ENCODE assay signal across 8 mouse cellular contexts in genomic region chr5:122132167-122133049, GRCm38 (mm10). TPM values are rescaled to one million over a fixed set of nuclear protein-coding genes. Genes with fewer than 3 reads are reported as not detected.
DNase-seq lines count a peak whose midpoint lies in the region; ATAC-seq lines count a peak whose summit lies in the region.

No protein-coding gene starts in this region.

- WGBS in liver, embryonic 15.5 days (ENCODE audit: insufficient replicate concordance) = 14% methylated on average over 26 of the region's 26 CpGs

- ATAC-seq in erythroblast, adult 5-6 weeks (replicated peaks; ENCODE audit: low FRiP score, poor library complexity, severe bottlenecking) = no peak
- peak; percentile 24 for ATAC-seq in liver, embryonic 15.5 days (ENCODE audit: insufficient read depth)

- H3K27me3 ChIP-seq in erythroblast, embryonic 14.5 days (ENCODE audit: control insufficient read depth) = peaks cover 2% of the 10 kb centered on the region; the same call in 1 of the 2 replicates
- no peaks in the 10 kb centered on the region for H3K27me3 ChIP-seq in liver, embryonic 15.5 days

- no peaks in the 10 kb centered on the region for H3K36me3 ChIP-seq in erythroblast, embryonic 14.5 days (ENCODE audit: control insufficient read depth)
- H3K36me3 ChIP-seq in liver, embryonic 15.5 days (replicated peaks) = no peaks in the 10 kb centered on the region

- peak overlapping the region; percentile 96 for H3K4me2 ChIP-seq in liver, embryonic 15.5 days

- H3K4me1 ChIP-seq in erythroblast, embryonic 14.5 days (ENCODE audit: control insufficient read depth) = peaks cover 60% of the 10 kb centered on the region
- H3K4me1 ChIP-seq in liver, embryonic 15.5 days (replicated peaks) = peaks cover 66% of the 10 kb centered on the region

- peak overlapping the region; percentile 58 for H3K9ac ChIP-seq in liver, embryonic 15.5 days

- H3K27ac ChIP-seq in liver, embryonic 15.5 days (replicated peaks) = 0 out of 2 replicates have a peak overlapping the region, but pooled peaks have one; percentile 42

- peak overlapping the region; percentile 65 for H3K4me3 ChIP-seq in erythroblast, embryonic 14.5 days (replicated peaks)
- peak overlapping the region; percentile 62 for H3K4me3 ChIP-seq in liver, embryonic 15.5 days (replicated peaks)

- H3K9me3 ChIP-seq in erythroblast, embryonic 14.5 days (ENCODE audit: control insufficient read depth, low read length) = no peaks in the 10 kb centered on the region
- H3K9me3 ChIP-seq in liver, embryonic 15.5 days (replicated peaks) = no peaks in the 10 kb centered on the region

- peak; percentile 44 for DNase-seq in thymus, postnatal 14 days
- DNase-seq in thymus, postnatal 10 days (ENCODE audit: low spot score in 2 of 2) = no peak
- no peak for DNase-seq in layer of hippocampus, postnatal 36 days
- DNase-seq in adrenal gland, adult 18-20 months (ENCODE audit: low spot score in 2 of 2) = no peak
- no peak for DNase-seq in left cerebral cortex, adult 8-10 months (ENCODE audit: low spot score in 2 of 2)

RNA-seq across cellular contexts. Expression of gene Ccdc63, which starts 8.2 kb away (rescaled TPM):
- not detected in 2 replicates for polyA plus RNA-seq in erythroblast, embryonic 14.5 days (2012)
- not detected in 2 replicates for total RNA-seq in erythroblast, adult 5-6 weeks (2015; ENCODE audit: low replicate concordance)
- total RNA-seq in erythroblast, adult 5-6 weeks (2017; ENCODE audit: low replicate concordance) = 4.0 TPM in 1 of 2 replicates, not detected in the other
- 0.10 and 0.12 TPM in 2 replicates for polyA plus RNA-seq in liver, embryonic 15.5 days (2015; fragmentation: Nextera tagmentation; extraction: Ambion mirVana)
- total RNA-seq in layer of hippocampus, postnatal 36 days (2021) = 1 to 10 TPM in 1 of 2 experiments, under 1 TPM in 1; 0.68 to 1.1 TPM
- total RNA-seq in adrenal gland, adult 18-20 months (2021) = under 1 TPM in 1 of 2 experiments, not detected in 1; 0.13 TPM
- 1 to 10 TPM in 1 of 4 experiments, under 1 TPM in 3; 0.53 to 1.4 (median 0.68) TPM for total RNA-seq in left cerebral cortex, adult 8-10 months (2022)

RNA-seq across cellular contexts. Expression of gene Ppp1cc, which starts 25.7 kb away (rescaled TPM):
- 12.7 and 13.8 TPM in 2 replicates for polyA plus RNA-seq in erythroblast, embryonic 14.5 days (2012)
- total RNA-seq in erythroblast, adult 5-6 weeks (2015; ENCODE audit: low replicate concordance) = 141 and 170 TPM in 2 replicates
- total RNA-seq in erythroblast, adult 5-6 weeks (2017; ENCODE audit: low replicate concordance) = 94.2 and 102 TPM in 2 replicates
- 142 and 147 TPM in 2 replicates for polyA plus RNA-seq in liver, embryonic 15.5 days (2015; fragmentation: Nextera tagmentation; extraction: Ambion mirVana)
- total RNA-seq in layer of hippocampus, postnatal 36 days (2021) = 100 to 1,000 TPM; 223 to 225 TPM
- 100 to 1,000 TPM; 142 to 147 TPM for total RNA-seq in adrenal gland, adult 18-20 months (2021)
- 100 to 1,000 TPM; 197 to 231 (median 211) TPM for total RNA-seq in left cerebral cortex, adult 8-10 months (2022)

RNA-seq across cellular contexts. Expression of gene Myl2, which starts 31.7 kb away (rescaled TPM):
- polyA plus RNA-seq in erythroblast, embryonic 14.5 days (2012) = not detected in 2 replicates
- not detected in 2 replicates for total RNA-seq in erythroblast, adult 5-6 weeks (2015; ENCODE audit: low replicate concordance)
- total RNA-seq in erythroblast, adult 5-6 weeks (2017; ENCODE audit: low replicate concordance) = 1.1 TPM in 1 of 2 replicates, not detected in the other
- polyA plus RNA-seq in liver, embryonic 15.5 days (2015; fragmentation: Nextera tagmentation; extraction: Ambion mirVana) = 3.9 and 4.2 TPM in 2 replicates
- total RNA-seq in layer of hippocampus, postnatal 36 days (2021) = 1 to 10 TPM; 1.0 to 1.1 TPM
- total RNA-seq in adrenal gland, adult 18-20 months (2021) = not detected
- total RNA-seq in left cerebral cortex, adult 8-10 months (2022) = 1 to 10 TPM; 2.4 to 9.2 (median 3.9) TPM
